Mouse (Mus musculus) neural tube, embryonic 13.5 days (tissue): ENCODE measurements around the gene Asb18. TPM values are rescaled to one million over a fixed set of nuclear protein-coding genes. Genes with fewer than 3 reads are reported as not detected.

ENCODE experiments used
- ATAC-seq: fragments of 200-750 bp; cut with Nextera tagmentation; 2 replicates; pipeline ENCODE4 v1.8.0; 2017; ENCODE audit warnings: low read depth, mild to moderate bottlenecking, moderate TSS enrichment, moderate library complexity
- H3K27ac ChIP-seq: fragments of 300-500 bp; sonication (generic); replicated peaks from 2 replicates; pipeline ENCODE4 v1.5.1; 2015; ENCODE audit warnings: moderate library complexity, mild to moderate bottlenecking, inconsistent platforms
- H3K27me3 ChIP-seq: fragments of 300-500 bp; sonication (generic); 2 replicates; pipeline ENCODE4 v1.6.1; 2015; ENCODE audit warnings: mild to moderate bottlenecking, inconsistent platforms
- H3K36me3 ChIP-seq: fragments of 300-500 bp; sonication (generic); 2 replicates; pipeline ENCODE4 v1.6.1; 2015; ENCODE audit warnings: mild to moderate bottlenecking, inconsistent platforms
- H3K4me1 ChIP-seq: fragments of 300-500 bp; sonication (generic); replicated peaks from 2 replicates; pipeline ENCODE4 v1.6.1; 2015; ENCODE audit warnings: inconsistent platforms
- H3K4me2 ChIP-seq: fragments of 300-500 bp; sonication (generic); 2 replicates; pipeline ENCODE4 v1.6.1; 2015; ENCODE audit warnings: inconsistent platforms, mild to moderate bottlenecking, moderate library complexity
- H3K4me3 ChIP-seq: fragments of 300-500 bp; sonication (generic); 2 replicates; pipeline ENCODE4 v1.5.1; 2015; ENCODE audit warnings: mild to moderate bottlenecking, inconsistent platforms
- H3K9ac ChIP-seq: fragments of 300-500 bp; sonication (generic); 2 replicates; pipeline ENCODE4 v1.6.1; 2015; ENCODE audit warnings: moderate library complexity, mild to moderate bottlenecking, inconsistent platforms
- H3K9me3 ChIP-seq: fragments of 300-500 bp; sonication (generic); 2 replicates; pipeline ENCODE4 v1.6.1; 2016; ENCODE audit warnings: inconsistent platforms
- WGBS: fragments of 180-500 bp; shearing (Covaris S2); methylation state at CpG from one replicate; pipeline ENCODE4 v1.1.7; 2015; 5-methylcytosine and 5-hydroxymethylcytosine counted together
- polyA plus RNA-seq: library from polyadenylated mRNA; unstranded; fragments of >200 nt; fragmentation: Nextera tagmentation; extraction: Ambion mirVana; gene quantifications from 2 replicates; pipeline ENCODE4 v1.2.1, GENCODE M21; 2015

Gene Asb18
- polyA plus RNA-seq, 1 experiment from 2014 or later: 0.71 TPM

DNA sequence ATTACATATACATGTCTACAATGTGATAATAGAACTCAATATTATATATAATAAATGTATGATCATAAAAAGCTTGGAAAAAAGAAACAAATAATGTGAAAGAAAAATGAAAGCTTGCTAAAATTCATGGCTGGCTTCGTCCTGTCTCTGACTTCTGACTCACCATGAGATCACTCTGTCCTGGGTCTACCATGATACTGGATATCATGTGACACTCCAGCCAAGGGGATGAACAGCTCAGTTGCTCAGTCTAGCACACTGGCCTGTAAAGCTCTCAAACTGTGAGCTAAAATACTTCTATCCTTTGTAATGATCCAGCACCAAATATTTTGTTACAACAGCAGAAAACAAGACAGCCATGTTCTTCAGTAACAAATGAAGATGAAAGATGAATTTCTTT lies 4.4 kb downstream of the Asb18 start:
- Histone ChIP-seq H3K4me1 (peaks cover 13% of the 10 kb centered on the region), H3K9ac (no peak overlapping the region), H3K27ac (no peak overlapping the region), H3K27me3 (no peaks in the 10 kb centered on the region), H3K36me3 (no peaks in the 10 kb centered on the region), H3K4me2 (no peak overlapping the region), H3K4me3 (no peak overlapping the region), H3K9me3 (no peaks in the 10 kb centered on the region)
- ATAC-seq: no peak
- WGBS: 83% methylated on average over 1 of the region's 1 CpGs

DNA sequence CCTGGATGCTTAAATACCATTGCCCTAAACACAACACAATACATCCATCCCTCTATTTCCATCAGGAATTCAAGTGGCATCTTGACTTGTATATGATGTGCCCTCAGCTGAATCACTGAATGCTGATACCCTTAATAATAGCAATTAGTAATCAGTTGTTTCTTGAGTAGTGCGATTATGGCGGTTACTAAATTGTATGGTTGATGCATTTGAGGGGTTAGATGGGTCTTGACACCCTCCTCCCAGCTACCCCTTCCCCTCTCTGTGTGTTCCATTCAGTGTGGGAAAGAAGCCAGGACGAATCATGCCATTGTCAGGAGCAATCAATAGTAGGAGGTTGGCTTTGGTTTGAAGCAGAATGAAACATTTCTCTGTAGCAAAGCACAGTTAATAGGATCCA lies 5.3 kb downstream of the Asb18 start:
- WGBS: 80% methylated on average over 3 of the region's 3 CpGs
- no peak overlapping the region for H3K9ac ChIP-seq
- no peak for ATAC-seq
- no peaks in the 10 kb centered on the region for H3K27me3 ChIP-seq
- peaks cover 13% of the 10 kb centered on the region for H3K4me1 ChIP-seq
- no peaks in the 10 kb centered on the region for H3K9me3 ChIP-seq
- no peaks in the 10 kb centered on the region for H3K36me3 ChIP-seq
- no peak overlapping the region for H3K27ac ChIP-seq
- H3K4me2 ChIP-seq: no peak overlapping the region
- no peak overlapping the region for H3K4me3 ChIP-seq

DNA sequence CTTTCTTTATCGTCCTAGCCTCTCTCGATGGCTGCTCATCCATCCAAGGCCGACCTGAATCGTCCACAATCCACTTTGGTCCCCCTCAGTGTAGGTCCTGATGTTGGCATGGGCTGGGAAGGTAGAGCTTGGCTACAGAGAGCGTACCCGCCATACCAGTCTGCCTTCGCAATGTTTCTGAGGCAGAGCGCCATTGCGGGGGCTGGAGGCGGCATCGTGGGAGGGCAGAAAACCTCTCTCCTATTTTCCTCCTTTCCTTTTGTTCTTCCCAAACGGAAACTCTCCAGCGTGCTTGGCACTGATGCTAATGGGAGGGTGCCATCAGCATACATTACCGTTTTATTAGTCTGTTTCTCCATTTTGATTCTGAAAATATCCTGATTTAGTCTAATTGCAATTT lies 7.8 kb downstream of the Asb18 start:
- no peak overlapping the region for H3K9ac ChIP-seq
- H3K4me2 ChIP-seq: no peak overlapping the region
- no peaks in the 10 kb centered on the region for H3K27me3 ChIP-seq
- no peak overlapping the region for H3K4me3 ChIP-seq
- peaks cover 13% of the 10 kb centered on the region for H3K4me1 ChIP-seq
- H3K9me3 ChIP-seq: no peaks in the 10 kb centered on the region
- WGBS: 67% methylated on average over 14 of the region's 14 CpGs
- H3K36me3 ChIP-seq: no peaks in the 10 kb centered on the region
- H3K27ac ChIP-seq: peak overlapping the region; percentile 71
- ATAC-seq: no peak; the same call in 1 of the 2 replicates

DNA sequence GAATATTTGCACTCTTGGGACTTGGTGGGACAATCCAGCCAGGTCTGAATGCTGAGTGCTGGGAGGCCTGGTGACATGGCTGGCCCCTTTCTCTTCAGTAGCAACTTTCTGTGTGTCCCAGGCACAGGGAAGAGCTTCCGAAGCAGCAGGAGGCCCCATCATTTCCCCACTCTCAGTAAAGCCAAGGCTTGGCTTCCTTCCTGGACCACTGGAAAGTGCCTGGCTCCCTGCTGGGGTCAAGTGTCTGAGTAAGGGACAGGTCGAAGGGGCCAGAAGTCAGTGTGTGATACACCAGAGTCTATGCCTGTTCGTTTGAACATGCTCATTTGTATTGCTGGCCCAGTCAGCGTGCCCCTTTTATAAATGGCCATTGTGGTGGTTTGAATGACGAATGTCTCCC lies 13.5 kb downstream of the Asb18 start:
- no peak overlapping the region for H3K4me2 ChIP-seq
- no peak overlapping the region for H3K27ac ChIP-seq
- WGBS: 25% methylated on average over 5 of the region's 5 CpGs
- H3K9me3 ChIP-seq: no peaks in the 10 kb centered on the region
- no peak overlapping the region for H3K9ac ChIP-seq
- ATAC-seq: no peak
- 0 out of 2 replicates have a peak, but pooled peaks cover 2% of the 10 kb centered on the region for H3K27me3 ChIP-seq
- no peaks in the 10 kb centered on the region for H3K4me1 ChIP-seq
- H3K36me3 ChIP-seq: no peaks in the 10 kb centered on the region
- no peak overlapping the region for H3K4me3 ChIP-seq

DNA sequence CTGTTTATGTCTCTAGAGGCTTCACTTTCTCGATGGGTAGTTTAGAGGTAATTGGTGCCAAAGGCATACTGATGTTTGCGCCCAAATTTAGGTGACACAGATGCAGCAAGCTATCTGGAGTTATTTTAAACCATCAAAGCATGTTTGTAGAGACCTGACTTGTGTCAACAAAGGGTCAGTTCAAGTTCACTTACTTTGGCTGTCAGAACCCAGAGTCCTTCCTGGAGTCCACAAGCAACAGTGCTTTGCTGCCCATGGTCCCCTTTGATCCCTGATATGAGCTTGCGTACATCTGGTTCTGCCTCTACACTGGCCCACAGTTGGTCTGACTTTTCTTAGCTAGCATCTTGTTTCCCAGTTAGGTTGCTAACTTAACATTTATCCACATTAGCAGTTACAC lies 14.6 kb downstream of the Asb18 start:
- H3K4me2 ChIP-seq: no peak overlapping the region
- peaks cover 12% of the 10 kb centered on the region for H3K27me3 ChIP-seq
- WGBS: 85% methylated on average over 3 of the region's 3 CpGs
- ATAC-seq: no peak
- no peak overlapping the region for H3K4me3 ChIP-seq
- no peak overlapping the region for H3K27ac ChIP-seq
- no peaks in the 10 kb centered on the region for H3K9me3 ChIP-seq
- H3K9ac ChIP-seq: no peak overlapping the region
- H3K36me3 ChIP-seq: no peaks in the 10 kb centered on the region
- H3K4me1 ChIP-seq: no peaks in the 10 kb centered on the region

DNA sequence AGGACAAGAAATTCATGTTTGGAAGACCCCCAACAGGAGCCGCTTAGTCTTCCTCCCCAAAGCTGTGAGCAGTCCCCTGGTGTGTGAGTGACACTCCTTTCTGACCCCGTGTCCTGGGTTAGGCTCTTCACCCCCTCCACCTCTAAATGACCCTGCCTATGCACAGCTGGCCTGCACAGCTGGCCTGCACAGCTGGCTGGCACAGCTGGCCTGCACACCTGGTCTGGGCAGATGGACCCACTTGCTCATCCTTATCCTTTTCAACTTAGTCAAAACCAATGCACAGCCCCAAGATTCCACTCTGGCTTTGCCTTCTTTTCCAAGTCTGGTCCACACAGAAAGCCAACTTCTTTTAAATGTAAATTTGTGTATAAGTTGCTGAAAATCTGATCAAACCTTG lies 15.8 kb downstream of the Asb18 start:
- no peak overlapping the region for H3K4me3 ChIP-seq
- no peak overlapping the region for H3K4me2 ChIP-seq
- H3K27me3 ChIP-seq: peaks cover 24% of the 10 kb centered on the region
- ATAC-seq: no peak
- H3K27ac ChIP-seq: no peak overlapping the region
- 62% methylated on average over 2 of the region's 2 CpGs for WGBS
- no peaks in the 10 kb centered on the region for H3K36me3 ChIP-seq
- no peaks in the 10 kb centered on the region for H3K9me3 ChIP-seq
- H3K9ac ChIP-seq: no peak overlapping the region
- no peaks in the 10 kb centered on the region for H3K4me1 ChIP-seq

DNA sequence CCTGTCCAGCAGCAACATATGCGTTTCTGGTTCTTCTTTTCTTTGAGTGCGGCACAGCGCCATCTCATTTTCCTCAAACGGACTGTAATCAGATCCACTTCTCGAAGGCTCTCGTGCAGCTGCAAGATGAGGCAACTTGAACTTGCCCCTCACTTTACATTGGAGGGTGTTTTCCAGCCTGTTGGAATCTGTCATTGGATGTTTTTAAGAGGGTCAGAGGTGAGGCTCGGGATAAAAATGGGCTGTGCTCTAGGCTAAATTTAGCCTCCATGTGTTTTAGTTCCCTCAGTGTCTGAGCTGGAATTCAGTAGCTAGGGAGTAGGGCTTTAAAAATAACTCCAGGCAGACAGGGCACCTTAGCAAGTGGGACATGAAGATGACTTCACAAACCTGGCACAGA lies 16.4 kb downstream of the Asb18 start:
- 70% methylated on average over 7 of the region's 7 CpGs for WGBS
- Histone ChIP-seq H3K27ac (no peak overlapping the region), H3K36me3 (no peaks in the 10 kb centered on the region), H3K9ac (no peak overlapping the region), H3K27me3 (peaks cover 30% of the 10 kb centered on the region), H3K4me2 (no peak overlapping the region), H3K9me3 (no peaks in the 10 kb centered on the region), H3K4me1 (no peaks in the 10 kb centered on the region), H3K4me3 (no peak overlapping the region)
- ATAC-seq: no peak

DNA sequence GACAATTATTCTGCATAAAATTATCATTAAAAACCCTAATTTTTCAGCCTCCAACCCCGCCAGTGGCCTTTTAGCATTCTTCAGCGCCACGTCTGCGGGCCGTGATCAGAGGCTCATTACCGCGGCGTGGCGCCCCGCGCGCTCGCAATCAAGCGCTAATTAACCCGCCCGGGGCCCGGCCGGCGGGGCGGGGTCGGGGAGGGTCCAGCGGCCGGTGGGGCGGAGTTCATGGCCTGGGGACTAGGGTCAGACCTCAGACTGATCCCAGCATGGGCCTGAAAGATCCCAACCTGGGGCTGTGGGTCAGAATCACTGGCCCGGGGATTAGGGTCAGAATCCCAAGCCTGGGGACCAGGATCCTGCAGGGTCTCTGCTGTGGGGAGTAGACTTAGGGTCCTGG lies 22.2 kb downstream of the Asb18 start:
- Histone ChIP-seq H3K4me2 (peak overlapping the region; percentile 44), H3K27me3 (peaks cover 52% of the 10 kb centered on the region), H3K4me1 (peaks cover 15% of the 10 kb centered on the region), H3K9ac (peak overlapping the region; percentile 17; the same call in 1 of the 2 replicates), H3K27ac (no peak overlapping the region), H3K9me3 (no peaks in the 10 kb centered on the region), H3K36me3 (no peaks in the 10 kb centered on the region), H3K4me3 (peak overlapping the region; percentile 14)
- no peak for ATAC-seq
- 2% methylated on average over 25 of the region's 25 CpGs for WGBS

DNA sequence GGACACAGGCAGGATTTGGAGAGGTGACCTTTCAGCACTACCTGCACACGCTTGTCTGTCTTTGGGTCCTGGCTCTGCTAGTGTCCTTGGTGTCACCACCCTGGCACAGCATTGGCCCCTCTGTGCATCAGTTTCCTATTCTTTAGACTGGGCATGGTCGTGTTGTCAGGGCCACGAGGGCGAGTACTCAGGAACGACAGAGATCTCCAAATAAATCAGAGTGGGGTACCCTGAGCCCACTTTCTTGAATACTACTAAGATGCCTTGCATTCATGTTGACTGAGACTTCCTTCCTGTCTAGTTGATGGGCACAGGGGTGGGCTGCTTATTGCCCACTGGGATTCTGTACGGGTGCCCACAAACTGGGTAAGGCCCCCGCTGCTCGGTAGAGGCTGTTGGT lies 37.2 kb downstream of the Asb18 start:
- no peaks in the 10 kb centered on the region for H3K4me1 ChIP-seq
- 91% methylated on average over 8 of the region's 8 CpGs for WGBS
- no peak overlapping the region for H3K4me3 ChIP-seq
- H3K9me3 ChIP-seq: no peaks in the 10 kb centered on the region
- H3K27ac ChIP-seq: no peak overlapping the region
- H3K27me3 ChIP-seq: peaks cover 9% of the 10 kb centered on the region; the same call in 1 of the 2 replicates
- H3K4me2 ChIP-seq: no peak overlapping the region
- no peak for ATAC-seq
- H3K9ac ChIP-seq: no peak overlapping the region
- H3K36me3 ChIP-seq: no peaks in the 10 kb centered on the region

DNA sequence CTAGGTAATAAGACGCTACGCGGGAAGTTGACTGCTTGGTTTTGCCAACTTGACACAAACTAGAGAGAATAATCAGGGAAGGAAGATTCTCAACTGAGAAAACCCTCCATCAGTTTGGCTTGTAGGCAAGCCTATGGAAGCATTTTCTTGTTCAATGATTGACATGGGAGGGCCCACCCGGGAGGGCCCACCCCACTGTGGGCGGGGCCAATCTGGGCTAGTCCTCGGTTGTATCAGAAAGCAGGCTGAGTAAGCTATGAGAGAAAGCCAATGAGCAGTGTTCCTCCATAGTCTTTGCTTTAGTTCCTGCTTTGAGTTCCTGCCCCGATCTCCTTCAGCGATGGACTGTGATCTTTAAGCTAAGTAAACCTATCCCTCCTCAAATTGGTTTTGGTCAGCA lies 38.1 kb downstream of the Asb18 start:
- 84% methylated on average over 8 of the region's 8 CpGs for WGBS
- Histone ChIP-seq H3K9me3 (no peaks in the 10 kb centered on the region), H3K4me3 (no peak overlapping the region), H3K27ac (no peak overlapping the region), H3K4me2 (no peak overlapping the region), H3K9ac (no peak overlapping the region), H3K36me3 (no peaks in the 10 kb centered on the region), H3K4me1 (no peaks in the 10 kb centered on the region), H3K27me3 (peaks cover 17% of the 10 kb centered on the region)
- ATAC-seq: no peak

DNA sequence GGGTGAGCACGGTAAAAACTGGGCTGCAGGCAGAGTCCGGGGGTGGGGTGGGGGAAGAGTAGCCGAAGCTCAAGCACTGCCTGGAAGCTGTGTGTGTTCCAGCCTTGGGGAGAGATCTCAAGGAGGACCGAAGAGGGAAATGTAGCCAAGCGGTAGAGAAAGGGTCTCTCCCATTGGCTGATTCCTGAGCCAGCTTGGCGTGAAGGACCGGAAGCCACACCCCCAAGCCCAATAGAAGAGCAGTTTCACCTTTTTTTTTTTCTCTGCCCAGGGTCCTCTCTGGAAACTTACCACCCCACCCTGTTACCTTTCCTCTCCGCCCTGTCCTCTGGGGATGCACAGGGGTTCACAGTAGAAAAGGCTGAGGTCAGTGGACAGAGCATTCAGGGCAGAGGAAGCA lies 39.9 kb downstream of the Asb18 start:
- H3K4me1 ChIP-seq: no peaks in the 10 kb centered on the region
- no peak overlapping the region for H3K4me2 ChIP-seq
- H3K4me3 ChIP-seq: no peak overlapping the region
- H3K27me3 ChIP-seq: peaks cover 36% of the 10 kb centered on the region
- H3K36me3 ChIP-seq: no peaks in the 10 kb centered on the region
- ATAC-seq: no peak
- H3K9me3 ChIP-seq: no peaks in the 10 kb centered on the region
- H3K9ac ChIP-seq: no peak overlapping the region
- H3K27ac ChIP-seq: no peak overlapping the region
- 76% methylated on average over 8 of the region's 8 CpGs for WGBS

DNA sequence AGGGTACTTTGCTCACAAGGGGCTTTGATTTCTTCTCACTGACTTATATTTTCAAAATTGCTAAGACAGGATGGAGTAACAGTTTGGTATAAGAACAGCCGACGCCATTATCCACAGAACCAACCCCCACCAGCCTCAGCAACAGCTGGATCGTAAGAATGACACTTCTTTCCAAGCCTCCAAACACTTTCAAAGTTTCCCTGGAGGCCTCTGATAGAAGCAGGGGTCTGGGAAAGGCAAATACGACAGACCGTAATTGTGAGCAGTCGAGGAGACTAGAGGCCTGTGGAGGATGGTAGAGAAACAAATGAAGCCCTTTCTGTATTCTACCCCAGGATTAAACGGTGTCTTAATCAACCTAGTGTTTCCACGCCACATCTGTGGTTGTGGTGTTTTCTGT lies 42.6 kb downstream of the Asb18 start:
- H3K4me3 ChIP-seq: no peak overlapping the region
- H3K4me1 ChIP-seq: peaks cover 23% of the 10 kb centered on the region
- no peak overlapping the region for H3K27ac ChIP-seq
- H3K36me3 ChIP-seq: no peaks in the 10 kb centered on the region
- ATAC-seq: no peak
- no peaks in the 10 kb centered on the region for H3K9me3 ChIP-seq
- 53% methylated on average over 8 of the region's 8 CpGs for WGBS
- H3K27me3 ChIP-seq: peaks cover 56% of the 10 kb centered on the region
- no peak overlapping the region for H3K9ac ChIP-seq
- no peak overlapping the region for H3K4me2 ChIP-seq

DNA sequence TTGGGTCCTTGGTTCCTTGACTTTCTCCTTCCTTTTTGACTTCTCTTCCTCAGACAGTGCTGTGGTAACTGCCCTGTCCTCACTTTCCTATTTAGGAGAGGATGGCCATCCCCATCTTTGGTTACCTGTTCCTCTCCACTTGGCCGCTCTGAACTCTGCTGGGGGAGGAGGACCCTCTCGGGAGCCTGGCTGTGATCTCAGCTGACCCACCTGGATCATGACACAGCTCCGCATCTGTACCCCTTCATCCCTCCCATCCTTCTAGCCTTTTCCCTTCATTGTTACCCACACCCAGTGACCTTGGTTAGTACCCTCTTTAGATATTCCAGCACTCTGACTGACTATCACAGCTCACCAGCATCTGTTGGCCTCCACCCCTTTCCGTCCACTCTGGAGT lies 44.8 kb downstream of the Asb18 start:
- no peak overlapping the region for H3K4me2 ChIP-seq
- no peak overlapping the region for H3K9ac ChIP-seq
- no peak for ATAC-seq
- H3K36me3 ChIP-seq: no peaks in the 10 kb centered on the region
- H3K4me1 ChIP-seq: peaks cover 29% of the 10 kb centered on the region
- H3K27ac ChIP-seq: no peak overlapping the region
- no peak overlapping the region for H3K4me3 ChIP-seq
- 93% methylated on average over 4 of the region's 4 CpGs for WGBS
- H3K9me3 ChIP-seq: no peaks in the 10 kb centered on the region
- H3K27me3 ChIP-seq: peaks cover 65% of the 10 kb centered on the region
